Mouse (Mus musculus) cerebral cortex, adult 2 months (tissue): ENCODE measurements around the gene Elmod3.

Experiments used
- WGBS: fragments of 180-500 bp; shearing (Covaris S2); methylation state at CpG from one replicate; pipeline ENCODE4 v1.1.7; 2018; 5-methylcytosine and 5-hydroxymethylcytosine counted together

Gene Elmod3

GRCm38 (mm10) chr6:72568736-72569135, 29.5 kb downstream of the Elmod3 start:
- 82% methylated on average over 10 of the region's 10 CpGs for WGBS

GRCm38 (mm10) chr6:72567508-72567907, 30.7 kb downstream of the Elmod3 start:
- WGBS: 85% methylated on average over 5 of the region's 5 CpGs

GRCm38 (mm10) chr6:72566044-72566443, 32.2 kb downstream of the Elmod3 start:
- 0% methylated on average over 4 of the region's 4 CpGs for WGBS

GRCm38 (mm10) chr6:72565506-72565905, 32.7 kb downstream of the Elmod3 start:
- WGBS: 75% methylated on average over 7 of the region's 7 CpGs

- 78% methylated on average over 5 of the region's 5 CpGs for WGBS
Measured at GRCm38 (mm10) chr6:72562894-72563293, 35.3 kb downstream of the Elmod3 start.

GRCm38 (mm10) chr6:72562486-72562885, 35.7 kb downstream of the Elmod3 start:
- 67% methylated on average over 6 of the region's 6 CpGs for WGBS

- 79% methylated on average over 8 of the region's 8 CpGs for WGBS
Measured at GRCm38 (mm10) chr6:72560801-72561200, 37.4 kb downstream of the Elmod3 start.

- 12% methylated on average over 8 of the region's 8 CpGs for WGBS
Measured at GRCm38 (mm10) chr6:72553079-72553412, 45.2 kb downstream of the Elmod3 start.

GRCm38 (mm10) chr6:72552171-72553078, 45.8 kb downstream of the Elmod3 start:
- 15% methylated on average over 27 of the region's 27 CpGs for WGBS

- 91% methylated on average over 10 of the region's 10 CpGs for WGBS
Measured at GRCm38 (mm10) chr6:72550503-72551100, 47.6 kb downstream of the Elmod3 start.

- WGBS: 75% methylated on average over 6 of the region's 6 CpGs
Measured at GRCm38 (mm10) chr6:72550025-72550424, 48.2 kb downstream of the Elmod3 start.

- WGBS: 72% methylated on average over 9 of the region's 9 CpGs
Measured at GRCm38 (mm10) chr6:72549041-72549580, 49.1 kb downstream of the Elmod3 start.

- 97% methylated on average over 3 of the region's 3 CpGs for WGBS
Measured at GRCm38 (mm10) chr6:72547862-72548261, 50.4 kb downstream of the Elmod3 start.

GRCm38 (mm10) chr6:72547121-72547520, 51.1 kb downstream of the Elmod3 start:
- WGBS: 97% methylated on average over 2 of the region's 2 CpGs

GRCm38 (mm10) chr6:72545377-72545776, 52.8 kb downstream of the Elmod3 start:
- WGBS: 72% methylated on average over 7 of the region's 7 CpGs

- WGBS: 24% methylated on average over 23 of the region's 23 CpGs
Measured at GRCm38 (mm10) chr6:72544283-72544987, 53.8 kb downstream of the Elmod3 start, which contains the start of gene Capg. Capg (plus strand) TSS chr6:72544391.

- 65% methylated on average over 12 of the region's 12 CpGs for WGBS
Measured at GRCm38 (mm10) chr6:72543265-72543850, 54.9 kb downstream of the Elmod3 start.

- 2% methylated on average over 16 of the region's 16 CpGs for WGBS
Measured at GRCm38 (mm10) chr6:72538562-72539031, 59.6 kb downstream of the Elmod3 start.

GRCm38 (mm10) chr6:72537998-72538500, 60.2 kb downstream of the Elmod3 start:
- WGBS: 58% methylated on average over 10 of the region's 10 CpGs

GRCm38 (mm10) chr6:72535165-72535564, 63.0 kb downstream of the Elmod3 start:
- WGBS: 2% methylated on average over 9 of the region's 9 CpGs

- 44% methylated on average over 9 of the region's 9 CpGs for WGBS
Measured at GRCm38 (mm10) chr6:72534035-72534809, 64.0 kb downstream of the Elmod3 start.
